Comparison of ENCODE assay signal across 28 mouse cellular contexts in the genomic region with DNA sequence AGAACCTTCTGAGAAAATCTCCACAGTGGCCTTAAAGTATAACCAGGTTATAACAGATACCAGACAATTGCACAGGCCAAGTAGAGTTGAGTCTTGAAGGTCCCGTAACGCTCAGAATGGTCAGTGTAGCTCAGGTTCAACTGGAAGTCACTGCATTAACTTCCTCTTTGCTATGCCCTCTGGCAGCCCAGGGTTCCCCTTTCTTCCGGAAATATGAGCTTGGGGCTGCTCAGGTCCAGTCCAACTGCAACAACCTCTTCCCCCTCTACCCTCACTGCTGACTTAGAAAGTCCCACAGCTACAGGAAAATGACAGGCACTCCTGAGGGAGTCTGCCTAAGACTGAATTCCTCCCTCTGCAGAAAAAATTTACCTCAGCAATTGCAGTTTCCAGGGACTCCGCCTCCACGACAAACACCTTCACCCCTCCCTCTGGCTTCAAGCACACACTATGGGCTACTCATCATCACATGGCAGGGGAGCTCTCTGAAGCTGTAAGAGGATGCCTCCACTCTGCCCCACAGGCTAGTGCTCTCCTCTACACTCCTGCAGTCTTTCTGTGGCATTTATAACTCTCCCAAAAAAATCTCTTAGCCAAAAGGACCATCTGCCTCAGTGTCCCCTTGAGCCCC. TPM values are rescaled to one million over a fixed set of nuclear protein-coding genes. Genes with fewer than 3 reads are reported as not detected.
DNase-seq lines count a peak whose midpoint lies in the region; ATAC-seq and TF ChIP-seq lines count a peak whose summit lies in the region.
"Had no signal": no experiment of that assay in that cellular context is flagged by ENCODE, and none has a peak within 500 bp of the region (broad histone marks: within the 10 kb centered on the region; RNA-seq: fewer than 3 reads in every experiment).

No protein-coding gene starts in this region.

- no peaks in the 10 kb centered on the region for H3K27me3 ChIP-seq in liver, adult 2 months (ENCODE audit: control insufficient read depth, insufficient read depth, low read length)
- H3K27me3 ChIP-seq in liver, embryonic 12.5 days (replicated peaks), result no peaks in the 10 kb centered on the region
- no peaks in the 10 kb centered on the region for H3K27me3 ChIP-seq in liver, postnatal 0 days (ENCODE audit: insufficient read depth, low read length)
- H3K27me3 ChIP-seq in splenic B cell, adult 2 months (ENCODE audit: control insufficient read depth, insufficient read depth, low read length, poor library complexity, severe bottlenecking), result no peaks in the 10 kb centered on the region
- H3K27me3 ChIP-seq in hindbrain, embryonic 16.5 days (replicated peaks; ENCODE audit: control insufficient read depth, insufficient read depth, low read length), result no peaks in the 10 kb centered on the region
- H3K27me3 ChIP-seq: CH12.LX; embryonic facial prominence, embryonic 15.5 days; neural tube, embryonic 13.5 days had no signal

- no peaks in the 10 kb centered on the region for H3K4me1 ChIP-seq in liver, adult 2 months (ENCODE audit: control insufficient read depth, insufficient read depth, low read length)
- H3K4me1 ChIP-seq in liver, embryonic 12.5 days, result no peaks in the 10 kb centered on the region
- no peaks in the 10 kb centered on the region; the same call in none of the 2 replicates for H3K4me1 ChIP-seq in bone marrow, adult 2 months (ENCODE audit: control insufficient read depth, insufficient read depth, low read length)
- H3K4me1 ChIP-seq in liver, postnatal 0 days (ENCODE audit: insufficient read depth), result no peaks in the 10 kb centered on the region
- H3K4me1 ChIP-seq in hindbrain, embryonic 16.5 days (ENCODE audit: control insufficient read depth, insufficient read depth, low read depth, low read length), result no peaks in the 10 kb centered on the region
- H3K4me1 ChIP-seq: embryonic facial prominence, embryonic 15.5 days; hindbrain, embryonic 10.5 days; megakaryocyte, embryonic 14.5 days; neural tube, embryonic 13.5 days had no signal

- TF ChIP-seq EP300 in liver, postnatal 0 days (IDR thresholded peaks at IDR 0.05; ENCODE audit: low read depth), result no peak

- DNase-seq in liver, adult 2 months (ENCODE audit: extremely low read depth, low read depth, low spot score), result peak; percentile 13
- DNase-seq in liver, postnatal 0 days, result peak; percentile 31
- peak; percentile 52 for DNase-seq in splenic B cell, adult 2 months (ENCODE audit: low read depth, low spot score)
- no peak for DNase-seq in layer of hippocampus, adult 9-11 months
- DNase-seq: adrenal gland, postnatal 10 days; cerebellum, adult 9-10 months; kidney, adult 9 months; kidney, postnatal 14 days; midbrain, embryonic 14.5 days; right cerebral cortex, adult 18-20 months had no signal

- no peak for TF ChIP-seq POLR2A in liver, adult 2 months (IDR thresholded peaks at IDR 0.05; ENCODE audit: extremely low read depth, insufficient read depth, low read length)
- TF ChIP-seq POLR2A in bone marrow, adult 2 months (IDR thresholded peaks at IDR 0.05; ENCODE audit: borderline replicate concordance, control insufficient read depth, low read depth, low read length), result no peak

- H3K36me3 ChIP-seq in liver, adult 2 months (ENCODE audit: control insufficient read depth, insufficient read depth, low read length), result no peaks in the 10 kb centered on the region
- H3K36me3 ChIP-seq in liver, embryonic 12.5 days, result no peaks in the 10 kb centered on the region
- H3K36me3 ChIP-seq in liver, postnatal 0 days (replicated peaks; ENCODE audit: insufficient read depth, low read length), result no peaks in the 10 kb centered on the region
- no peaks in the 10 kb centered on the region for H3K36me3 ChIP-seq in splenic B cell, adult 2 months (ENCODE audit: control insufficient read depth, insufficient read depth, low read length, poor library complexity, severe bottlenecking)
- no peaks in the 10 kb centered on the region for H3K36me3 ChIP-seq in hindbrain, embryonic 16.5 days (ENCODE audit: control insufficient read depth, insufficient read depth, low read length)
- H3K36me3 ChIP-seq: embryonic facial prominence, embryonic 15.5 days; G1E; hindbrain, embryonic 10.5 days; neural tube, embryonic 13.5 days had no signal

- H3K9ac ChIP-seq in liver, adult 2 months (ENCODE audit: low read depth, low read length), result no peak overlapping the region
- no peak overlapping the region for H3K9ac ChIP-seq in liver, embryonic 12.5 days
- H3K9ac ChIP-seq in liver, postnatal 0 days (replicated peaks), result no peak overlapping the region
- no peak overlapping the region for H3K9ac ChIP-seq in hindbrain, embryonic 16.5 days (ENCODE audit: low read depth, low read length)
- H3K9ac ChIP-seq: embryonic facial prominence, embryonic 15.5 days; lung, embryonic 14.5 days; neural tube, embryonic 13.5 days had no signal

- H3K79me2 ChIP-seq in liver, adult 2 months (ENCODE audit: control insufficient read depth, insufficient read depth, low read length), result no peaks in the 10 kb centered on the region

- WGBS in liver, adult 2 months, result 83% methylated on average over 5 of the region's 5 CpGs
- 33% methylated on average over 5 of the region's 5 CpGs for WGBS in liver, embryonic 12.5 days (ENCODE audit: insufficient replicate concordance)
- WGBS in bone marrow, adult 2 months, result 23% methylated on average over 5 of the region's 5 CpGs
- WGBS in liver, postnatal 0 days (ENCODE audit: insufficient replicate concordance), result 46% methylated on average over 5 of the region's 5 CpGs
- 84% methylated on average over 5 of the region's 5 CpGs for WGBS in hindbrain, embryonic 16.5 days

- H3K4me2 ChIP-seq in liver, embryonic 12.5 days, result no peak overlapping the region
- no peak overlapping the region for H3K4me2 ChIP-seq in liver, postnatal 0 days (ENCODE audit: low read depth, low read length)
- no peak overlapping the region for H3K4me2 ChIP-seq in hindbrain, embryonic 16.5 days (ENCODE audit: low read length)
- H3K4me2 ChIP-seq: embryonic facial prominence, embryonic 15.5 days; heart, embryonic 11.5 days; lung, embryonic 14.5 days; neural tube, embryonic 13.5 days had no signal

- H3K27ac ChIP-seq in liver, adult 2 months (replicated peaks; ENCODE audit: insufficient read depth, low read depth, low read length), result no peak overlapping the region
- no peak overlapping the region for H3K27ac ChIP-seq in liver, embryonic 12.5 days
- peak overlapping the region; percentile 30; the same call in 1 of the 2 replicates for H3K27ac ChIP-seq in bone marrow, adult 2 months (ENCODE audit: control insufficient read depth, insufficient read depth, low read depth, low read length, poor library complexity)
- peak overlapping the region; percentile 25; the same call in 1 of the 2 replicates for H3K27ac ChIP-seq in liver, postnatal 0 days (ENCODE audit: low read depth)
- H3K27ac ChIP-seq in hindbrain, embryonic 16.5 days (ENCODE audit: low read depth, low read length), result no peak overlapping the region
- H3K27ac ChIP-seq: embryonic facial prominence, embryonic 15.5 days; hindbrain, embryonic 10.5 days; hindbrain, postnatal 0 days; layer of hippocampus, adult 2 months; neural tube, embryonic 13.5 days; stomach, postnatal 0 days had no signal

- no peak overlapping the region for H3K4me3 ChIP-seq in liver, adult 2 months (ENCODE audit: insufficient read depth, low read depth, low read length)
- H3K4me3 ChIP-seq in liver, embryonic 12.5 days, result no peak overlapping the region
- no peak overlapping the region for H3K4me3 ChIP-seq in bone marrow, adult 2 months (replicated peaks; ENCODE audit: control insufficient read depth, low read depth, low read length)
- no peak overlapping the region for H3K4me3 ChIP-seq in liver, postnatal 0 days (ENCODE audit: low read depth, low read length)
- no peak overlapping the region for H3K4me3 ChIP-seq in hindbrain, embryonic 16.5 days (ENCODE audit: low read length)
- H3K4me3 ChIP-seq: embryonic facial prominence, embryonic 15.5 days; hindbrain, embryonic 10.5 days; layer of hippocampus, adult 2 months; megakaryocyte, embryonic 14.5 days; neural tube, embryonic 13.5 days had no signal

- TF ChIP-seq CTCF in liver, adult 2 months (IDR thresholded peaks at IDR 0.05; ENCODE audit: low read depth, low read length), result no peak
- no peak for TF ChIP-seq CTCF in bone marrow, adult 2 months (IDR thresholded peaks at IDR 0.05; ENCODE audit: control insufficient read depth, insufficient read depth, low read length)
- no peak for TF ChIP-seq CTCF in liver, postnatal 0 days (IDR thresholded peaks at IDR 0.05; ENCODE audit: low read depth)

- no peak for ATAC-seq in liver, embryonic 12.5 days
- peak; percentile 53; the same call in 1 of the 2 replicates for ATAC-seq in liver, postnatal 0 days
- no peak for ATAC-seq in megakaryocyte-erythroid progenitor cell, adult 5-6 weeks (replicated peaks; ENCODE audit: low FRiP score, low TSS enrichment, poor library complexity, severe bottlenecking)
- no peak for ATAC-seq in hindbrain, embryonic 16.5 days
- ATAC-seq: activated CD4-positive, CD25-positive, alpha-beta regulatory T cell, adult 4 months; forebrain, embryonic 14.5 days; hindbrain, postnatal 0 days; intestine, embryonic 16.5 days had no signal

- no peaks in the 10 kb centered on the region for H3K9me3 ChIP-seq in liver, embryonic 12.5 days (replicated peaks)
- no peaks in the 10 kb centered on the region; the same call in 1 of the 2 replicates for H3K9me3 ChIP-seq in liver, postnatal 0 days (ENCODE audit: low read length)
- no peaks in the 10 kb centered on the region for H3K9me3 ChIP-seq in hindbrain, embryonic 16.5 days (ENCODE audit: control insufficient read depth, low read length)
- H3K9me3 ChIP-seq: embryonic facial prominence, embryonic 15.5 days; G1E; neural tube, embryonic 13.5 days had no signal

RNA-seq across cellular contexts. Expression of gene Psmg1, which starts 34.9 kb away (rescaled TPM):
- 39.2 and 42.5 TPM in 2 replicates for total RNA-seq in liver, adult 2 months (2014; rRNA removed)
- 21.4 and 23.8 TPM in 2 replicates for polyA plus RNA-seq in liver, adult 2 months (2012; rRNA removed)
- polyA plus RNA-seq in liver, embryonic 12.5 days (2016; fragmentation: Nextera tagmentation; extraction: Ambion mirVana), result 81.5 and 81.8 TPM in 2 replicates
- 17.4 and 26.4 TPM in 2 replicates for polyA plus RNA-seq in bone marrow, adult 2 months (2011; ENCODE audit: insufficient read depth, insufficient read length, low replicate concordance, missing spikeins)
- polyA plus RNA-seq in liver, postnatal 0 days (2015; fragmentation: Nextera tagmentation; extraction: Ambion mirVana), result 44.1 and 44.9 TPM in 2 replicates
- 79.9 and 88.8 TPM in 2 replicates for total RNA-seq in megakaryocyte-erythroid progenitor cell, adult 5-6 weeks (2014; fragmentation: Nextera tagmentation)
- 61.7 and 78.0 TPM in 2 replicates for total RNA-seq in megakaryocyte-erythroid progenitor cell, adult 5-6 weeks (2017)
- polyA plus RNA-seq in hindbrain, embryonic 16.5 days (2015; fragmentation: Nextera tagmentation; extraction: Ambion mirVana), result 60.3 and 64.2 TPM in 2 replicates

Comparison
In these comparisons a context has a peak if more than half of its experiments do, and no peak if none do; other contexts are left out.
1. H3K27ac ChIP-seq: peak in bone marrow, adult 2 months (single experiment) and liver, postnatal 0 days (single experiment); none in liver, adult 2 months (single experiment), liver, embryonic 12.5 days (single experiment) and hindbrain, embryonic 16.5 days (single experiment).